Mouse (Mus musculus) lung, adult 2 months (tissue): ENCODE results near the gene Glmn.

Experiments used
- CTCF ChIP-seq: fragments of 200-500 bp; IDR thresholded peaks from 2 replicates; pipeline ENCODE4 v1.5.1; 2011; ENCODE audit warnings: mild to moderate bottlenecking, low read length, control low read depth; ENCODE audit not compliant: insufficient read depth
- POLR2A ChIP-seq: fragments of 200-500 bp; IDR thresholded peaks from 2 replicates; pipeline ENCODE4 v1.6.1; 2011; ENCODE audit warnings: low read depth, mild to moderate bottlenecking, control low read depth, low read length, borderline replicate concordance; ENCODE audit errors: extremely low read depth

DNA sequence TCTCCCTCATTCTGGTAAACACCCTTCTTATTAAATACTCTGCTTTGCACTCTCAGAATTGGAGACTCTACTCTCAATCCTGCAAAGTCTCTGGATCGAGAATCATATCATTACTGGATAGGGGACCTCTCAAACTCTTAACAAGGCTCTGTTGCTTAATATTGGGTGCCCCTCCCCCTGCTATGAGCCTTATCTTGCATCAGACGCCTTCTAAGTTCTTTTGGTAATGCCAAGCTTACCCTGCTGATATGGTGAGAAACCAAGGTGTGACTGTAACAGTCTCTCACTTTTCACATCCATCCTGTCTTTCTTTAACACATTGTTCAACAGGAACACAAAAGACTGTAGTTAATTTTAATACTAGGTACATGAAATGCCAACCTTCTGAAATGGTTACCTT, 64.1 kb downstream of the Glmn start:
- TF ChIP-seq CTCF (no peak), POLR2A (no peak)
